Mouse (Mus musculus) effector memory CD4-positive, alpha-beta T cell, adult 7 months (primary cell): ENCODE measurements around the gene Pgap2. TPM values are rescaled to one million over a fixed set of nuclear protein-coding genes. Genes with fewer than 3 reads are reported as not detected.

Experiments
- polyA plus RNA-seq: library from polyadenylated mRNA; unstranded; fragments of 100-300 nt; shearing (Covaris generic); gene quantifications from one replicate; pipeline ENCODE4 v1.2.1, GENCODE M21; 2017

Pgap2 gene
- polyA plus RNA-seq: 33.9 TPM

GRCm38 (mm10) chr7:102209756-102210721 is at the start of gene Pgap2, which contains the start of gene Nup98:
Pgap2 (plus strand) TSS chr7:102210208.
Nup98 (minus strand) TSS chr7:102210176.

GRCm38 (mm10) chr7:102255954-102256353 is 45.9 kb downstream of the Pgap2 start, which contains the start of gene Rhog:
Rhog (minus strand) TSS chr7:102256054.

GRCm38 (mm10) chr7:102267601-102268394 is 57.8 kb downstream of the Pgap2 start, which contains the start of gene Stim1:
Stim1 (plus strand) TSS chr7:102267806.

Other genes with a start within 250 kb of the Pgap2 start
- 4.4 TPM for gene Il18bp, start 191.5 kb upstream of the Pgap2 start, polyA plus RNA-seq
- gene Rnf121, start 144.7 kb upstream of the Pgap2 start, polyA plus RNA-seq: 18.6 TPM
- 24.6 TPM for gene Xndc1, start 144.7 kb upstream of the Pgap2 start, polyA plus RNA-seq
- 0.27 TPM for gene Xntrpc, start 144.5 kb upstream of the Pgap2 start, polyA plus RNA-seq
- gene Trpc2, start 127.1 kb upstream of the Pgap2 start, polyA plus RNA-seq: 0.20 TPM
- gene Art1, start 108.5 kb upstream of the Pgap2 start, polyA plus RNA-seq: 0.32 TPM
- gene Art5, start 100.7 kb upstream of the Pgap2 start, polyA plus RNA-seq: 1.0 TPM
- not detected for gene Chrna10, start 93.4 kb upstream of the Pgap2 start, polyA plus RNA-seq
- gene Nup98, start within 50 bp of the Pgap2 start, polyA plus RNA-seq: 123 TPM
- 645 TPM for gene Rhog, start 45.8 kb downstream of the Pgap2 start, polyA plus RNA-seq
- 160 TPM for gene Stim1, start 57.6 kb downstream of the Pgap2 start, polyA plus RNA-seq
- gene Rrm1, start 231.5 kb downstream of the Pgap2 start, polyA plus RNA-seq: 47.0 TPM